Mouse (Mus musculus) liver, postnatal 0 days (tissue): Measurements from ENCODE around the gene Sez6. TPM values are rescaled to one million over a fixed set of nuclear protein-coding genes. Genes with fewer than 3 reads are reported as not detected.

Experiments used
- ATAC-seq: fragments of 200-750 bp; cut with Nextera tagmentation; 2 replicates; pipeline ENCODE4 v1.8.0; 2017; ENCODE audit warnings: mild to moderate bottlenecking, moderate library complexity
- DNase-seq: peaks from one replicate; pipeline ENCODE4 v3.0.0-alpha.2; 2016
- H3K27ac ChIP-seq: fragments of 300-500 bp; sonication (generic); 2 replicates; pipeline ENCODE4 v1.5.1; 2014; ENCODE audit warnings: antibody characterized with exemption, moderate library complexity, mild to moderate bottlenecking, low read depth
- H3K27me3 ChIP-seq: fragments of 300-500 bp; sonication (generic); 2 replicates; pipeline ENCODE4 v1.6.1; 2014; ENCODE audit warnings: low read length, control low read depth, mixed read lengths; ENCODE audit not compliant: insufficient read depth
- H3K36me3 ChIP-seq: fragments of 300-500 bp; sonication (generic); replicated peaks from 2 replicates; pipeline ENCODE4 v1.6.1; 2014; ENCODE audit warnings: mild to moderate bottlenecking, control low read depth, low read length, moderate library complexity, mixed read lengths; ENCODE audit not compliant: insufficient read depth
- H3K4me1 ChIP-seq: fragments of 300-500 bp; sonication (generic); 2 replicates; pipeline ENCODE4 v1.6.1; 2014; ENCODE audit warnings: antibody characterized with exemption, mild to moderate bottlenecking, control low read depth; ENCODE audit not compliant: insufficient read depth
- H3K4me2 ChIP-seq: fragments of 300-500 bp; sonication (generic); 2 replicates; pipeline ENCODE4 v1.6.1; 2014; ENCODE audit warnings: low read depth, mild to moderate bottlenecking, low read length, moderate library complexity, mixed read lengths
- H3K4me3 ChIP-seq: fragments of 300-500 bp; sonication (generic); 2 replicates; pipeline ENCODE4 v1.5.1; 2014; ENCODE audit warnings: low read depth, low read length
- H3K9ac ChIP-seq: fragments of 300-500 bp; sonication (generic); replicated peaks from 2 replicates; pipeline ENCODE4 v1.6.1; 2014; ENCODE audit warnings: mild to moderate bottlenecking, moderate library complexity
- H3K9me3 ChIP-seq: fragments of 300-500 bp; sonication (generic); 2 replicates; pipeline ENCODE4 v1.6.1; 2016; ENCODE audit warnings: mild to moderate bottlenecking, control low read depth, low read length, mixed read lengths
- CTCF ChIP-seq: sonication (generic); IDR thresholded peaks from 2 replicates; pipeline ENCODE4 v1.5.1; 2016; ENCODE audit warnings: antibody characterized with exemption, low read depth
- EP300 ChIP-seq: IDR thresholded peaks from 2 replicates; pipeline ENCODE4 v1.6.1; 2016; ENCODE audit warnings: antibody characterized with exemption, low read depth, mild to moderate bottlenecking
- WGBS: fragments of 180-500 bp; shearing (Covaris S2); extraction: QIAGEN DNeasy Blood & Tissue Kit; methylation state at CpG from one replicate; pipeline ENCODE4 v1.1.7; 2014; ENCODE audit not compliant: insufficient replicate concordance; 5-methylcytosine and 5-hydroxymethylcytosine counted together
- polyA plus RNA-seq: library from polyadenylated mRNA; unstranded; fragments of >200 nt; fragmentation: Nextera tagmentation; extraction: Ambion mirVana; gene quantifications from 2 replicates; pipeline ENCODE4 v1.2.1, GENCODE M21; 2015

Sez6 gene
- polyA plus RNA-seq, 1 experiment from 2014 or later: not detected

DNA sequence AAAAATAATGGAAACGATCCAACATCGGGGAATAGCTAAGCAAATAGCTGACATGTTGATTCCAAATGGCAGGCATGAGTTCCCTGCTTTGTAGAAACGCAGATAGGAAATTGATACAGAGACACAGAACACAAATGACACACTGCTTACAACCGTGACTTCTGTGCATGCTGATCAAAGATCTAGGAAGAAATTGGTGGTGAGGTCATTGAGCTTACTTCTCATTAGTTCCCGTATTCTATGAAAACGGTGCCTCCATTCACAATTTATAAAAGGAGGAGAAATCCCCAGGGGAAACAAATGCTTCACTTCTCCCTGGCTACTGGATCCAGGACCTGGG is 34.1 kb upstream of the Sez6 start:
- no peak overlapping the region for H3K9ac ChIP-seq
- H3K4me2 ChIP-seq: no peak overlapping the region
- H3K9me3 ChIP-seq: no peaks in the 10 kb centered on the region
- peaks cover 19% of the 10 kb centered on the region for H3K4me1 ChIP-seq
- TF ChIP-seq EP300 (no peak), CTCF (no peak)
- no peak overlapping the region for H3K27ac ChIP-seq
- no peaks in the 10 kb centered on the region; the same call in 1 of the 2 replicates for H3K27me3 ChIP-seq
- H3K36me3 ChIP-seq: no peaks in the 10 kb centered on the region
- WGBS: 59% methylated on average over 6 of the region's 6 CpGs
- DNase-seq (no peak), ATAC-seq (no peak)
- H3K4me3 ChIP-seq: no peak overlapping the region

DNA sequence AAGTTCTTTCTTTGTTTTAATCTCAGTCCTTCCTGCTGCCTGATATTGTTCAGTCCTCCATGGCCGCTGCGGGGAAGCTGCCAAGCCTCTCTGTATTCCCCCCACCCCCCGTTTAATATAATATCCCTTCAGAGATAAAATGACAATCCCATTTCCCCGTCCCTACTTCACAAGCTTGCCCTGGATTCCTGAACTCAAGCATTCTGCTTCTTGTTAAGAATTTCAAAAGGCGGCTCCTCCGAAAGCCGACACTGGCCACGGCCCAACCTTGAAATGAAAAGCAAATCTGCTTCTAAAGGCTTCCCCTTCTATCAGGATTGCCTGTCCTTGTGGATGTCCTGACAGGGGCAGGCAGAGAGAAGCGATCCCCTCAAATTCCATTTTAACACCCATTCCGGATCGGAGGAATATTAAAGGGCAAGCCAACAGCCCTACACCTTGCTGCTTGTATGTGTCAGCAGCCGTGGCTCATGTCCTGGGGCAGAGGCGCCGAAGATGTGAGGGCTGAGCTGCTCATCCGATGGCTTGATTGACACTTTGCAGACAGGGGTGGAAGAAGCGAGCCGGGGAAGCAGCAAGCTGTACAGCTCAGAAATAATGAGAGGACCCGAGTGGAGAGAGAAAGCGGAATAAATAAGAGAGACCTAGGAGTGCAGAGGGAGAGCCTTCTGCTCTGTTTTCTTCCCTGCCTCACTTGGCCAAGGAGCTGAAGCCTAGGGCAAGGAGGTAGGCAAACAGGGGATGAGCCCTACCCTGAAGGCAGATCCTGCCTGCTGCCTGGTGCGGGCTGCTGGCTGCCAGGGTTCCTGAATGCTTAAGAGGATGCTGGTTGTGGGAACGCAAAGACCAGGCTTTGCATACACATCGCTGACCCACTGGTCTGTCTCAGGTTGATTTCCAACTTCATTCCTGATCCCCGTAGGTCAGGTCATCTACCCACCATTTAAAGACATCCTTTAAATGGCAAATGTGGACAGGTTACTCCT is 33.5 kb upstream of the Sez6 start:
- ATAC-seq (no peak), DNase-seq (no peak)
- Histone ChIP-seq H3K9me3 (no peaks in the 10 kb centered on the region), H3K4me2 (no peak overlapping the region), H3K36me3 (no peaks in the 10 kb centered on the region), H3K4me1 (peaks cover 15% of the 10 kb centered on the region), H3K4me3 (no peak overlapping the region), H3K27ac (no peak overlapping the region), H3K27me3 (no peaks in the 10 kb centered on the region; the same call in 1 of the 2 replicates), H3K9ac (no peak overlapping the region)
- 41% methylated on average over 23 of the region's 23 CpGs for WGBS
- TF ChIP-seq EP300 (no peak), CTCF (no peak)

DNA sequence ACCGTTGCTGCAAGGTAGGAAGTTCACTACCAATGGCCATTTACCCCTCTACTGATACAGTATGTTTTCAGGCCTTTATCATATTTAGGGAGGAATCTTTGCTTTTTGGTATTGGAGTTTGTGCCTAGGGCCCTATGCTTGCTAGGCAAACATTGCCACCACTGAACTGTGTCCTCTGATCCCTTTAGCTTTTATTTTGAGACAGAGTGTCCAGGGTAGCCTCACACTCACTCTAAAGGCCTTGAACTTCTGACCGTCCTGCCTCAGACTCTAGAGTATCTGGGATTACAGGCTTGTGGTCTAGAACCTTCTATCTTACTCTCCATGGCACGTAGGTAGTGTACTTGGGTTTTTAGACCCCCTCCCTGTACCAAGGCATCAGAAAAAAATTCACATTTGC is 30.4 kb upstream of the Sez6 start:
- Histone ChIP-seq H3K4me1 (no peaks in the 10 kb centered on the region; the same call in 1 of the 2 replicates), H3K9me3 (no peaks in the 10 kb centered on the region), H3K4me3 (no peak overlapping the region), H3K9ac (no peak overlapping the region), H3K27me3 (no peaks in the 10 kb centered on the region; the same call in 1 of the 2 replicates), H3K27ac (peak overlapping the region; percentile 72), H3K4me2 (no peak overlapping the region), H3K36me3 (no peaks in the 10 kb centered on the region)
- no peak for DNase-seq
- ATAC-seq: peak; percentile 65
- 62% methylated on average over 3 of the region's 3 CpGs for WGBS
- TF ChIP-seq EP300 (no peak), CTCF (no peak)

DNA sequence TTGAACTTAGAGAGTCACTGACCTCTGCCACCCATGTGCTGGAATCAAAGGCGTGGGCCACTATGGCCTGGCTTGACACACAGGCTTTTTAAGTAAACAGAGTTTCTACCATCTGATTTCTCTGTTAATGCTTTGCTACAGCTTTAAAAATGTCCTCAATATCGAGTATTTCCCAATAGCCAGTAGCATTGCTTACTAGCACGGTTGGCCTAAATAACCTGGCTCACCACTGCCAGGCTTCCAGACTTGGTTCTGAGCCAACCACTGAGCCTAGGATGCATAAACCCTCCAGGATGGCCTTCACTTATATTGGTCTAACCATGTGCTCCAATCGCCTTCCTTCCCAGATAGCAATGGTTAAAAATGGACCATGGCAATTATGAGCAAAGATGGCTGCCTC is 29.9 kb upstream of the Sez6 start:
- H3K9ac ChIP-seq: no peak overlapping the region
- peak overlapping the region; percentile 72 for H3K27ac ChIP-seq
- H3K27me3 ChIP-seq: no peaks in the 10 kb centered on the region; the same call in 1 of the 2 replicates
- no peak for DNase-seq
- H3K36me3 ChIP-seq: no peaks in the 10 kb centered on the region
- H3K9me3 ChIP-seq: no peaks in the 10 kb centered on the region
- 54% methylated on average over 4 of the region's 4 CpGs for WGBS
- TF ChIP-seq CTCF (no peak), EP300 (no peak)
- H3K4me1 ChIP-seq: no peaks in the 10 kb centered on the region; the same call in 1 of the 2 replicates
- no peak overlapping the region for H3K4me2 ChIP-seq
- no peak overlapping the region for H3K4me3 ChIP-seq
- peak; percentile 82 for ATAC-seq

DNA sequence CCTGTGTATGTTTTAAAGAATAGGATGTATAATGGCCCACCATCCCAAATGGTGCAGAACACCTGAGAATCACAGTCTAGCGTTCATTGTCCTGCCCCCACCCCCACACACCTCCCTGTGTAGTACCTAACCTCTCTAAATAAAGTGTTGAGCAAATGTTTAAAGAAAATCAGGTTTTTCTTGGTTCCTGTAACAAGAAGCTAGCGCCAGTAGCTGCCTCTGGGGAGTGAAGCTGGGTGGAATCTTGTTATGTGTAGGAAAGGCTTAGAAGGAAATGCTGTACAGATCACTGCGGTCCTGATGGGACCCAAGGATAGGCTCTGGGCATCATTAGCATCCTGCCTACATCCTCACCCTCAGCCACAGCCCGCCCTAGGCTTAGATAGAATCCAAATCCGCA is 29.2 kb upstream of the Sez6 start:
- 57% methylated on average over 5 of the region's 5 CpGs for WGBS
- H3K4me3 ChIP-seq: no peak overlapping the region
- no peak for ATAC-seq
- TF ChIP-seq EP300: no peak
- no peaks in the 10 kb centered on the region for H3K27me3 ChIP-seq
- no peak overlapping the region for H3K9ac ChIP-seq
- no peak overlapping the region for H3K4me2 ChIP-seq
- H3K9me3 ChIP-seq: no peaks in the 10 kb centered on the region
- H3K36me3 ChIP-seq: no peaks in the 10 kb centered on the region
- H3K4me1 ChIP-seq: no peaks in the 10 kb centered on the region; the same call in 1 of the 2 replicates
- no peak overlapping the region for H3K27ac ChIP-seq
- no peak for DNase-seq

DNA sequence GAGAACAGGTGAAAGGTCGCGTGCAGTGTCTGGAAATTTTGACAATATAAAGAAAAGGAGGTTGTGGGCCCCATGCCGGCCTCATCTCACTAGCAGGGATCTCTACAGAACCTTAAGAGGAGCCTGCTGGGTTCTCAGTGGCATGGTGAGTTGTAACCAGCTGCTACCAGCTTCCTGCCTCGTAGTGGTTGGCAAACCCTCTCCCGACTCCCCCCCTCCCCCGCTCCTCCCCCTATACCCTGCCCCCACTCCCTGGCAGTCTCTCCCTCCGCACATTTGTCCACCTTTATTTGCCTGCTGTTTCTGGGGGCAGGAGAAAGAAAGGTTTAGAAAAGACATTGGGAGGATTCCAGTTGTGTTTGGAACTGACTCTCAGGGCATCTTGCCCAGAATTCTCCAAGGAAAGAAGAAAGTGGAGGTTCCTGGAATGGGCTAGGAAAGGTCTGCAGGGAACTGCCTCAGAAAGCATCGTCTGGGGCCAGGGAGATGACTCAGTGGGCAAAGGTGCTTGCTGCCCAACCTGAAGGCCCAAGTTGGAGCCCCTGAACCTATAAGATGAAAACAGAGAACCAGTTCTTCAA is 28.7 kb upstream of the Sez6 start:
- Histone ChIP-seq H3K9me3 (no peaks in the 10 kb centered on the region), H3K27me3 (no peaks in the 10 kb centered on the region), H3K27ac (no peak overlapping the region), H3K4me3 (no peak overlapping the region), H3K9ac (no peak overlapping the region), H3K4me1 (no peaks in the 10 kb centered on the region; the same call in 1 of the 2 replicates), H3K36me3 (no peaks in the 10 kb centered on the region), H3K4me2 (no peak overlapping the region)
- no peak for ATAC-seq
- no peak for DNase-seq
- TF ChIP-seq EP300 (no peak), CTCF (no peak)
- 50% methylated on average over 8 of the region's 8 CpGs for WGBS
